23 mouse cellular contexts compared by ENCODE assay signal in genomic region chr2:13522106-13522505, GRCm38 (mm10). TPM values are rescaled to one million over a fixed set of nuclear protein-coding genes. Genes with fewer than 3 reads are reported as not detected.
A peak's percentile ranks its signal among the peaks of the same experiment; 100 is the strongest.
DNase-seq lines count a peak whose midpoint lies in the region; ATAC-seq and TF ChIP-seq lines count a peak whose summit lies in the region.
"Had no signal": no experiment of that assay in that cellular context is flagged by ENCODE, and none has a peak within 500 bp of the region (broad histone marks: within the 10 kb centered on the region; RNA-seq: fewer than 3 reads in every experiment).

No protein-coding gene starts in this region.

- 22% methylated on average over 8 of the region's 8 CpGs for WGBS in forebrain, embryonic 13.5 days
- 19% methylated on average over 8 of the region's 8 CpGs for whole genome bisulfite sequencing in forebrain, embryonic 14.5 days
- 14% methylated on average over 8 of the region's 8 CpGs for WGBS in liver, adult 2 months
- WGBS in liver, embryonic 12.5 days (ENCODE audit: insufficient replicate concordance) = 45% methylated on average over 8 of the region's 8 CpGs
- WGBS in midbrain, embryonic 14.5 days = 39% methylated on average over 8 of the region's 8 CpGs
- WGBS in midbrain, postnatal 0 days = 37% methylated on average over 8 of the region's 8 CpGs
- WGBS in hindbrain, embryonic 11.5 days = 55% methylated on average over 8 of the region's 8 CpGs

- peaks cover 13% of the 10 kb centered on the region for H3K4me1 ChIP-seq in forebrain, embryonic 13.5 days
- H3K4me1 ChIP-seq in forebrain, embryonic 14.5 days (ENCODE audit: control insufficient read depth, insufficient read depth, low read length) = peaks cover 2% of the 10 kb centered on the region; the same call in 1 of the 2 replicates
- H3K4me1 ChIP-seq in liver, adult 2 months (ENCODE audit: control insufficient read depth, insufficient read depth, low read length) = peaks cover 3% of the 10 kb centered on the region; the same call in 1 of the 2 replicates
- H3K4me1 ChIP-seq in liver, embryonic 12.5 days = peaks cover 33% of the 10 kb centered on the region
- H3K4me1 ChIP-seq in midbrain, embryonic 14.5 days (ENCODE audit: control insufficient read depth, insufficient read depth, low read length) = 0 out of 2 replicates have a peak, but pooled peaks cover 2% of the 10 kb centered on the region
- H3K4me1 ChIP-seq in midbrain, postnatal 0 days (ENCODE audit: insufficient read depth, low read length) = no peaks in the 10 kb centered on the region
- H3K4me1 ChIP-seq in hindbrain, embryonic 11.5 days (replicated peaks; ENCODE audit: control insufficient read depth, insufficient read depth, low read length) = no peaks in the 10 kb centered on the region
- H3K4me1 ChIP-seq: kidney, embryonic 15.5 days; limb, embryonic 13.5 days; lung, embryonic 15.5 days had no signal

- TF ChIP-seq POLR2A in liver, adult 2 months (IDR thresholded peaks at IDR 0.05; ENCODE audit: extremely low read depth, insufficient read depth, low read length) = no peak

- H3K27me3 ChIP-seq in forebrain, embryonic 13.5 days = no peaks in the 10 kb centered on the region
- no peaks in the 10 kb centered on the region for H3K27me3 ChIP-seq in forebrain, embryonic 14.5 days (replicated peaks; ENCODE audit: control insufficient read depth, insufficient read depth, low read length)
- no peaks in the 10 kb centered on the region for H3K27me3 ChIP-seq in liver, adult 2 months (ENCODE audit: control insufficient read depth, insufficient read depth, low read length)
- H3K27me3 ChIP-seq in liver, embryonic 12.5 days (replicated peaks) = no peaks in the 10 kb centered on the region
- H3K27me3 ChIP-seq in midbrain, embryonic 14.5 days (ENCODE audit: control insufficient read depth, insufficient read depth, low read length) = no peaks in the 10 kb centered on the region
- H3K27me3 ChIP-seq in midbrain, postnatal 0 days (ENCODE audit: insufficient read depth, low read length) = no peaks in the 10 kb centered on the region
- H3K27me3 ChIP-seq in hindbrain, embryonic 11.5 days (ENCODE audit: control insufficient read depth, insufficient read depth, low read length) = no peaks in the 10 kb centered on the region
- H3K27me3 ChIP-seq: heart, embryonic 15.5 days; hindbrain, embryonic 15.5 days; kidney, embryonic 15.5 days; limb, embryonic 13.5 days; lung, embryonic 15.5 days; midbrain, embryonic 12.5 days; neural tube, embryonic 12.5 days had no signal

- H3K79me2 ChIP-seq in liver, adult 2 months (ENCODE audit: control insufficient read depth, insufficient read depth, low read length) = no peaks in the 10 kb centered on the region

- TF ChIP-seq CTCF in liver, adult 2 months (IDR thresholded peaks at IDR 0.05; ENCODE audit: low read depth, low read length) = no peak
- TF ChIP-seq CTCF in midbrain, postnatal 0 days (IDR thresholded peaks at IDR 0.05) = no peak

- no peak for ATAC-seq in forebrain, embryonic 13.5 days
- no peak for ATAC-seq in forebrain, embryonic 14.5 days
- no peak for ATAC-seq in liver, embryonic 12.5 days
- no peak for ATAC-seq in midbrain, embryonic 14.5 days (ENCODE audit: low FRiP score, low TSS enrichment)
- no peak for ATAC-seq in midbrain, postnatal 0 days (ENCODE audit: low FRiP score)
- ATAC-seq in hindbrain, embryonic 11.5 days (ENCODE audit: low FRiP score) = no peak
- ATAC-seq: forebrain, embryonic 16.5 days had no signal

- H3K4me2 ChIP-seq in forebrain, embryonic 13.5 days = peak overlapping the region; percentile 10; the same call in 1 of the 2 replicates
- no peak overlapping the region for H3K4me2 ChIP-seq in forebrain, embryonic 14.5 days (ENCODE audit: low read length)
- no peak overlapping the region for H3K4me2 ChIP-seq in liver, embryonic 12.5 days
- no peak overlapping the region for H3K4me2 ChIP-seq in midbrain, embryonic 14.5 days (ENCODE audit: low read length)
- H3K4me2 ChIP-seq in midbrain, postnatal 0 days (ENCODE audit: low read depth, low read length, poor library complexity, severe bottlenecking) = no peak overlapping the region
- H3K4me2 ChIP-seq in hindbrain, embryonic 11.5 days (replicated peaks; ENCODE audit: low read depth, low read length) = no peak overlapping the region
- H3K4me2 ChIP-seq: heart, embryonic 15.5 days; hindbrain, embryonic 15.5 days; kidney, embryonic 15.5 days; limb, embryonic 13.5 days; lung, embryonic 15.5 days; midbrain, embryonic 12.5 days; neural tube, embryonic 12.5 days had no signal

- H3K4me3 ChIP-seq in forebrain, embryonic 13.5 days = no peak overlapping the region
- H3K4me3 ChIP-seq in forebrain, embryonic 14.5 days (ENCODE audit: low read depth, low read length) = no peak overlapping the region
- no peak overlapping the region for H3K4me3 ChIP-seq in liver, adult 2 months (ENCODE audit: insufficient read depth, low read depth, low read length)
- no peak overlapping the region for H3K4me3 ChIP-seq in liver, embryonic 12.5 days
- H3K4me3 ChIP-seq in midbrain, embryonic 14.5 days (replicated peaks; ENCODE audit: low read depth, low read length) = no peak overlapping the region
- H3K4me3 ChIP-seq in midbrain, postnatal 0 days (ENCODE audit: low read depth, low read length) = no peak overlapping the region
- H3K4me3 ChIP-seq in hindbrain, embryonic 11.5 days (ENCODE audit: low read depth, low read length) = no peak overlapping the region
- H3K4me3 ChIP-seq: heart, embryonic 15.5 days; hindbrain, embryonic 15.5 days; kidney, embryonic 15.5 days; limb, embryonic 13.5 days; lung, embryonic 15.5 days; midbrain, embryonic 12.5 days; neural tube, embryonic 12.5 days had no signal

- H3K9ac ChIP-seq in forebrain, embryonic 13.5 days = no peak overlapping the region
- no peak overlapping the region for H3K9ac ChIP-seq in forebrain, embryonic 14.5 days (ENCODE audit: low read length)
- no peak overlapping the region for H3K9ac ChIP-seq in liver, adult 2 months (ENCODE audit: low read depth, low read length)
- H3K9ac ChIP-seq in liver, embryonic 12.5 days = no peak overlapping the region
- H3K9ac ChIP-seq in midbrain, embryonic 14.5 days (replicated peaks; ENCODE audit: low read length) = no peak overlapping the region
- no peak overlapping the region for H3K9ac ChIP-seq in midbrain, postnatal 0 days (replicated peaks; ENCODE audit: low read length, poor library complexity, severe bottlenecking)
- H3K9ac ChIP-seq in hindbrain, embryonic 11.5 days (ENCODE audit: low read depth, low read length) = no peak overlapping the region
- H3K9ac ChIP-seq: heart, embryonic 15.5 days; hindbrain, embryonic 15.5 days; kidney, embryonic 15.5 days; limb, embryonic 13.5 days; lung, embryonic 15.5 days; midbrain, embryonic 12.5 days; neural tube, embryonic 12.5 days had no signal

- no peak overlapping the region for H3K27ac ChIP-seq in forebrain, embryonic 13.5 days
- no peak overlapping the region for H3K27ac ChIP-seq in forebrain, embryonic 14.5 days (ENCODE audit: low read depth, low read length)
- H3K27ac ChIP-seq in liver, adult 2 months (replicated peaks; ENCODE audit: insufficient read depth, low read depth, low read length) = no peak overlapping the region
- H3K27ac ChIP-seq in liver, embryonic 12.5 days = no peak overlapping the region
- H3K27ac ChIP-seq in midbrain, embryonic 14.5 days (replicated peaks; ENCODE audit: low read depth, low read length) = no peak overlapping the region
- H3K27ac ChIP-seq in midbrain, postnatal 0 days (ENCODE audit: low read depth, low read length) = no peak overlapping the region
- H3K27ac ChIP-seq in hindbrain, embryonic 11.5 days (ENCODE audit: low read depth, low read length) = no peak overlapping the region
- H3K27ac ChIP-seq: heart, embryonic 15.5 days; hindbrain, embryonic 15.5 days; kidney, embryonic 15.5 days; limb, embryonic 13.5 days; lung, embryonic 15.5 days; midbrain, embryonic 12.5 days; neural tube, embryonic 12.5 days had no signal

- no peak for DNase-seq in forebrain, embryonic 14.5 days (ENCODE audit: low spot score)
- DNase-seq in liver, adult 2 months (ENCODE audit: extremely low read depth, low read depth, low spot score) = peak; percentile 73
- DNase-seq in midbrain, embryonic 14.5 days = peak; percentile 11
- DNase-seq in midbrain, postnatal 0 days (ENCODE audit: low spot score) = no peak
- DNase-seq in B cell, adult 2 months = no peak
- DNase-seq in hindbrain, embryonic 11.5 days (ENCODE audit: low spot score) = no peak
- DNase-seq: adrenal gland, postnatal 10 days; cerebellum, adult 9-10 months; gastrocnemius, postnatal 14 days; heart, postnatal 36 days; kidney, postnatal 36 days; layer of hippocampus, adult 9-11 months; thymus, postnatal 14 days had no signal

- no peaks in the 10 kb centered on the region for H3K9me3 ChIP-seq in forebrain, embryonic 13.5 days (replicated peaks)
- no peaks in the 10 kb centered on the region for H3K9me3 ChIP-seq in forebrain, embryonic 14.5 days (replicated peaks; ENCODE audit: control insufficient read depth, low read length)
- H3K9me3 ChIP-seq in liver, embryonic 12.5 days (replicated peaks) = no peaks in the 10 kb centered on the region
- no peaks in the 10 kb centered on the region for H3K9me3 ChIP-seq in midbrain, embryonic 14.5 days (ENCODE audit: control insufficient read depth, low read length)
- H3K9me3 ChIP-seq in midbrain, postnatal 0 days (ENCODE audit: low read length) = no peaks in the 10 kb centered on the region
- H3K9me3 ChIP-seq in hindbrain, embryonic 11.5 days (ENCODE audit: control insufficient read depth, low read length) = no peaks in the 10 kb centered on the region
- H3K9me3 ChIP-seq: heart, embryonic 15.5 days; hindbrain, embryonic 15.5 days; kidney, embryonic 15.5 days; limb, embryonic 13.5 days; lung, embryonic 15.5 days; midbrain, embryonic 12.5 days; neural tube, embryonic 12.5 days had no signal

- H3K36me3 ChIP-seq in forebrain, embryonic 13.5 days (ENCODE audit: poor library complexity, severe bottlenecking) = peaks cover 6% of the 10 kb centered on the region
- no peaks in the 10 kb centered on the region for H3K36me3 ChIP-seq in forebrain, embryonic 14.5 days (ENCODE audit: control insufficient read depth, insufficient read depth, low read length)
- H3K36me3 ChIP-seq in liver, adult 2 months (ENCODE audit: control insufficient read depth, insufficient read depth, low read length) = no peaks in the 10 kb centered on the region
- no peaks in the 10 kb centered on the region for H3K36me3 ChIP-seq in liver, embryonic 12.5 days
- peaks cover 7% of the 10 kb centered on the region; the same call in 1 of the 2 replicates for H3K36me3 ChIP-seq in midbrain, embryonic 14.5 days (ENCODE audit: control insufficient read depth, insufficient read depth, low read length)
- peaks cover 8% of the 10 kb centered on the region; the same call in 1 of the 2 replicates for H3K36me3 ChIP-seq in midbrain, postnatal 0 days (ENCODE audit: insufficient read depth, low read length)
- H3K36me3 ChIP-seq in hindbrain, embryonic 11.5 days (ENCODE audit: control insufficient read depth, insufficient read depth, low read length) = no peaks in the 10 kb centered on the region
- H3K36me3 ChIP-seq: hindbrain, embryonic 15.5 days; lung, embryonic 15.5 days; neural tube, embryonic 12.5 days had no signal

RNA-seq across cellular contexts. Expression of gene Trdmt1, which starts 22.4 kb away (rescaled TPM):
- polyA plus RNA-seq in forebrain, embryonic 13.5 days (2015; fragmentation: Nextera tagmentation; extraction: Ambion mirVana) = 8.6 and 9.7 TPM in 2 replicates
- polyA plus RNA-seq in forebrain, embryonic 14.5 days (2014; fragmentation: Nextera tagmentation; extraction: Ambion mirVana) = 11.1 and 12.0 TPM in 2 replicates
- 2.7 and 3.9 TPM in 2 replicates for total RNA-seq in liver, adult 2 months (2014; rRNA removed)
- 0.68 and 0.83 TPM in 2 replicates for polyA plus RNA-seq in liver, adult 2 months (2012; rRNA removed)
- polyA plus RNA-seq in liver, embryonic 12.5 days (2016; fragmentation: Nextera tagmentation; extraction: Ambion mirVana) = 6.3 and 6.6 TPM in 2 replicates
- 8.6 and 8.9 TPM in 2 replicates for polyA plus RNA-seq in midbrain, embryonic 14.5 days (2014; fragmentation: Nextera tagmentation; extraction: Ambion mirVana)
- 6.6 and 8.1 TPM in 2 replicates for total RNA-seq in midbrain, postnatal 0 days (2014; rRNA removed)
- 5.8 and 7.3 TPM in 2 replicates for polyA plus RNA-seq in midbrain, postnatal 0 days (2015; fragmentation: Nextera tagmentation; extraction: Ambion mirVana)
- polyA plus RNA-seq in hindbrain, embryonic 11.5 days (2014; fragmentation: Nextera tagmentation; extraction: Ambion mirVana) = 8.7 and 9.8 TPM in 2 replicates

RNA-seq across cellular contexts. Expression of gene Cubn, which starts 30.5 kb away (rescaled TPM):
- 0.09 and 0.11 TPM in 2 replicates for polyA plus RNA-seq in forebrain, embryonic 13.5 days (2015; fragmentation: Nextera tagmentation; extraction: Ambion mirVana)
- 0.29 and 0.41 TPM in 2 replicates for polyA plus RNA-seq in forebrain, embryonic 14.5 days (2014; fragmentation: Nextera tagmentation; extraction: Ambion mirVana)
- total RNA-seq in liver, adult 2 months (2014; rRNA removed) = 0.07 TPM in 1 of 2 replicates, not detected in the other
- polyA plus RNA-seq in liver, adult 2 months (2012; rRNA removed) = not detected in 2 replicates
- polyA plus RNA-seq in liver, embryonic 12.5 days (2016; fragmentation: Nextera tagmentation; extraction: Ambion mirVana) = 0.07 and 0.20 TPM in 2 replicates
- polyA plus RNA-seq in midbrain, embryonic 14.5 days (2014; fragmentation: Nextera tagmentation; extraction: Ambion mirVana) = 0.54 and 0.67 TPM in 2 replicates
- 1.9 and 3.0 TPM in 2 replicates for total RNA-seq in midbrain, postnatal 0 days (2014; rRNA removed)
- polyA plus RNA-seq in midbrain, postnatal 0 days (2015; fragmentation: Nextera tagmentation; extraction: Ambion mirVana) = 0.39 and 0.42 TPM in 2 replicates
- polyA plus RNA-seq in hindbrain, embryonic 11.5 days (2014; fragmentation: Nextera tagmentation; extraction: Ambion mirVana) = 0.23 and 0.35 TPM in 2 replicates

RNA-seq across cellular contexts. Expression of gene Vim, which starts 51.6 kb away (rescaled TPM):
- polyA plus RNA-seq in forebrain, embryonic 13.5 days (2015; fragmentation: Nextera tagmentation; extraction: Ambion mirVana) = 895 and 906 TPM in 2 replicates
- polyA plus RNA-seq in forebrain, embryonic 14.5 days (2014; fragmentation: Nextera tagmentation; extraction: Ambion mirVana) = 594 and 700 TPM in 2 replicates
- 18.4 and 23.3 TPM in 2 replicates for total RNA-seq in liver, adult 2 months (2014; rRNA removed)
- 25.4 and 34.6 TPM in 2 replicates for polyA plus RNA-seq in liver, adult 2 months (2012; rRNA removed)
- 114 and 120 TPM in 2 replicates for polyA plus RNA-seq in liver, embryonic 12.5 days (2016; fragmentation: Nextera tagmentation; extraction: Ambion mirVana)
- polyA plus RNA-seq in midbrain, embryonic 14.5 days (2014; fragmentation: Nextera tagmentation; extraction: Ambion mirVana) = 432 and 607 TPM in 2 replicates
- 432 and 554 TPM in 2 replicates for total RNA-seq in midbrain, postnatal 0 days (2014; rRNA removed)
- 223 and 244 TPM in 2 replicates for polyA plus RNA-seq in midbrain, postnatal 0 days (2015; fragmentation: Nextera tagmentation; extraction: Ambion mirVana)
- 1,373 and 1,430 TPM in 2 replicates for polyA plus RNA-seq in hindbrain, embryonic 11.5 days (2014; fragmentation: Nextera tagmentation; extraction: Ambion mirVana)

Comparison
In these comparisons a context has a peak if more than half of its experiments do, and no peak if none do; other contexts are left out.
1. DNase-seq: peak in liver, adult 2 months (single experiment) and midbrain, embryonic 14.5 days (single experiment); none in forebrain, embryonic 14.5 days (single experiment), midbrain, postnatal 0 days (single experiment), B cell, adult 2 months (0 of 2) and hindbrain, embryonic 11.5 days (single experiment).